Mouse (Mus musculus) CD8-positive naive resting alpha-beta T cell, adult 2 months (primary cell): ENCODE data around the gene Gm5799.
"Not testable (repeated sequence)": the region's sequence is repeated elsewhere in the genome, so short reads cannot be mapped to it uniquely, and the experiment has no call there.

Experiments
- DNase-seq, 2 experiments: peaks; one replicate each; pipeline ENCODE4 v3.0.0; 2022; ENCODE audit warnings: low read depth in 2 of 2, low spot score in 2 of 2

Gene Gm5799

GRCm38 (mm10) chr14:43543276-43543675 is at the start of gene Gm5799:
TSS of gene Gm5799 (plus strand) at chr14:43543576.
- DNase-seq: not testable (repeated sequence)

- not testable (repeated sequence) for DNase-seq
These were observed 12.0 kb upstream of the Gm5799 start for GRCm38 (mm10) chr14:43531052-43532010.

GRCm38 (mm10) chr14:43532011-43532383 is 11.4 kb upstream of the Gm5799 start:
- DNase-seq: not testable (repeated sequence)

- not testable (repeated sequence) for DNase-seq
These were observed 11.0 kb upstream of the Gm5799 start for GRCm38 (mm10) chr14:43532387-43532786.

GRCm38 (mm10) chr14:43538144-43538543 is 5.2 kb upstream of the Gm5799 start:
- not testable (repeated sequence) for DNase-seq

- DNase-seq: not testable (repeated sequence)
These were observed 2.9 kb downstream of the Gm5799 start for GRCm38 (mm10) chr14:43546281-43546680.

- DNase-seq: not testable (repeated sequence)
These were observed 8.9 kb downstream of the Gm5799 start for GRCm38 (mm10) chr14:43552271-43552670.

- not testable (repeated sequence) for DNase-seq
These were observed 34.6 kb downstream of the Gm5799 start for GRCm38 (mm10) chr14:43577969-43578368.

GRCm38 (mm10) chr14:43579046-43579445 is 35.7 kb downstream of the Gm5799 start, which contains the start of gene Gm17654:
TSS of gene Gm17654 (minus strand) at chr14:43579146.
- not testable (repeated sequence) for DNase-seq
